Mouse (Mus musculus) hindbrain, embryonic 14.5 days (tissue): ENCODE data around the gene Rnf216. TPM values are rescaled to one million over a fixed set of nuclear protein-coding genes. Genes with fewer than 3 reads are reported as not detected.
A peak's percentile ranks its signal among the peaks of the same experiment; 100 is the strongest.

Experiments
- ATAC-seq: fragments of 200-750 bp; cut with Nextera tagmentation; 2 replicates; pipeline ENCODE4 v1.8.0; 2017; ENCODE audit warnings: moderate number of reproducible peaks, mild to moderate bottlenecking, moderate TSS enrichment, moderate library complexity; ENCODE audit not compliant: low FRiP score
- DNase-seq: peaks from one replicate; pipeline ENCODE4 v3.0.0-alpha.2; 2015; ENCODE audit warnings: low spot score
- H3K27ac ChIP-seq: fragments of 300-500 bp; sonication (generic); 2 replicates; pipeline ENCODE4 v1.5.1; 2014; ENCODE audit warnings: mild to moderate bottlenecking, moderate library complexity
- H3K27me3 ChIP-seq: fragments of 300-500 bp; sonication (generic); 2 replicates; pipeline ENCODE4 v1.6.1; 2014; ENCODE audit warnings: mild to moderate bottlenecking, low read length, mixed read lengths; ENCODE audit not compliant: control insufficient read depth, insufficient read depth
- H3K36me3 ChIP-seq: fragments of 300-500 bp; sonication (generic); replicated peaks from 2 replicates; pipeline ENCODE4 v1.6.1; 2014; ENCODE audit not compliant: control insufficient read depth, insufficient read depth
- H3K4me1 ChIP-seq: fragments of 300-500 bp; sonication (generic); replicated peaks from 2 replicates; pipeline ENCODE4 v1.6.1; 2014; ENCODE audit warnings: antibody characterized with exemption, low read length, mixed read lengths; ENCODE audit not compliant: control insufficient read depth, insufficient read depth
- H3K4me2 ChIP-seq: fragments of 300-500 bp; sonication (generic); replicated peaks from 2 replicates; pipeline ENCODE4 v1.6.1; 2014; ENCODE audit warnings: mild to moderate bottlenecking, moderate library complexity
- H3K4me3 ChIP-seq: fragments of 300-500 bp; sonication (generic); replicated peaks from 2 replicates; pipeline ENCODE4 v1.5.1; 2014; ENCODE audit warnings: mild to moderate bottlenecking, low read length
- H3K9ac ChIP-seq: fragments of 300-500 bp; sonication (generic); 2 replicates; pipeline ENCODE4 v1.6.1; 2014
- H3K9me3 ChIP-seq: fragments of 300-500 bp; sonication (generic); 2 replicates; pipeline ENCODE4 v1.6.1; 2016; ENCODE audit warnings: low read length; ENCODE audit not compliant: control insufficient read depth
- WGBS: fragments of 180-500 bp; shearing (Covaris S2); extraction: QIAGEN DNeasy Blood & Tissue Kit; methylation state at CpG from one replicate; pipeline ENCODE4 v1.1.7; 2014; 5-methylcytosine and 5-hydroxymethylcytosine counted together
- polyA plus RNA-seq: library from polyadenylated mRNA; unstranded; fragments of >200 nt; fragmentation: Nextera tagmentation; extraction: Ambion mirVana; gene quantifications from 2 replicates; pipeline ENCODE4 v1.2.1, GENCODE M21; 2014

Rnf216 gene
- polyA plus RNA-seq, 1 experiment from 2014 or later, result 29.8 TPM

DNA sequence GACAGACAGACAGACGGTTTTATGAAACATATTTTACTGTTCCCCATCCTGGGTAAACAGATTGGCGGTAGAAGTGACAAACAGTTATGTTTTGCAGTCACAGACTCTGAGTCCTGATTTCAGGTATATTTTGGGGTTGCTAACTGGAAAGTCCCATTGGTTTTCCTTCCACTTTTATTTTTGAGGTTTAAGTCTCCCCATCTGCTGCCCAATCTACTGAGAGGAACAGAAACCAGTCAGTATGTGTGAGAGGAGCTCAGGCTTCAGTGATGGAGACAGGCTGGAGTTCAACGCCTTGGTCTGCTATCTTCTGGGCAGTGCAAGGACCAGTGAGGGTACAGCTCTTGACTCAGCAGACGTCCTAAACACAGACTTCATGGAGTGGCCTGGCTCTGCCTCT is 74.0 kb downstream of the Rnf216 start:
- H3K4me1 ChIP-seq, result no peaks in the 10 kb centered on the region
- no peak overlapping the region for H3K4me2 ChIP-seq
- ATAC-seq (no peak), DNase-seq (no peak)
- WGBS, result 91% methylated on average over 4 of the region's 4 CpGs
- no peak overlapping the region for H3K27ac ChIP-seq
- H3K9me3 ChIP-seq, result no peaks in the 10 kb centered on the region
- no peak overlapping the region for H3K9ac ChIP-seq
- H3K27me3 ChIP-seq, result no peaks in the 10 kb centered on the region
- no peaks in the 10 kb centered on the region for H3K36me3 ChIP-seq
- H3K4me3 ChIP-seq, result no peak overlapping the region

GRCm38 (mm10) chr5:143037201-143037600 is 75.6 kb downstream of the Rnf216 start:
- Histone ChIP-seq H3K9me3 (no peaks in the 10 kb centered on the region), H3K27ac (no peak overlapping the region), H3K9ac (no peak overlapping the region), H3K4me2 (no peak overlapping the region), H3K27me3 (no peaks in the 10 kb centered on the region), H3K4me3 (no peak overlapping the region), H3K4me1 (no peaks in the 10 kb centered on the region), H3K36me3 (no peaks in the 10 kb centered on the region)
- WGBS, result 18% methylated on average over 1 of the region's 1 CpGs
- no peak for ATAC-seq
- DNase-seq, result peak; percentile 81

DNA sequence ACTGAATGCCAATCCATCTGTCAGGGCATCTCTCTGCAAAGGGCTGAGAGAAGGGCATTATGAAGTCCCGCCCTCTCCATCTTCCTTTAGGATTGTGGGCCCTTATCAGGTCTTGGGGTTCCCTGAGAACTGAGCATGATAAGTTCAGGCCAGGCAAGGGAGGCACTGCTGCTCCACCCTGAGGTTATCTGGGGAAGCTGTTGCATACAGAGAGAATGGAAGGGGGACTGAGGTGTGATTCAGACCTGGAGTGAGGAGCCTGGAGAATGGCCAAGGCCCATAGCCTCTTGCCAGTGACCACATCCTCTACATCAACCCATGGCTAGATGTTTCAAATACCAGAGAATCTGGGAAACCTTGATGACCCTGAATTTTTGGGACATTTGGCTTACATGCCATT is 76.7 kb downstream of the Rnf216 start:
- Histone ChIP-seq H3K4me1 (no peaks in the 10 kb centered on the region), H3K27ac (no peak overlapping the region), H3K9me3 (no peaks in the 10 kb centered on the region), H3K4me2 (no peak overlapping the region), H3K4me3 (no peak overlapping the region), H3K9ac (no peak overlapping the region), H3K27me3 (no peaks in the 10 kb centered on the region), H3K36me3 (no peaks in the 10 kb centered on the region)
- no peak for DNase-seq
- WGBS, result 95% methylated on average over 1 of the region's 1 CpGs
- ATAC-seq, result no peak

GRCm38 (mm10) chr5:143035271-143035670 is 77.5 kb downstream of the Rnf216 start:
- 89% methylated on average over 4 of the region's 4 CpGs for WGBS
- H3K36me3 ChIP-seq, result no peaks in the 10 kb centered on the region
- no peak overlapping the region for H3K4me2 ChIP-seq
- H3K4me1 ChIP-seq, result no peaks in the 10 kb centered on the region
- H3K27ac ChIP-seq, result no peak overlapping the region
- DNase-seq (no peak), ATAC-seq (no peak)
- H3K27me3 ChIP-seq, result no peaks in the 10 kb centered on the region
- H3K4me3 ChIP-seq, result no peak overlapping the region
- no peaks in the 10 kb centered on the region for H3K9me3 ChIP-seq
- H3K9ac ChIP-seq, result no peak overlapping the region

GRCm38 (mm10) chr5:143034108-143034507 is 78.7 kb downstream of the Rnf216 start:
- Histone ChIP-seq H3K4me3 (no peak overlapping the region), H3K27ac (no peak overlapping the region), H3K9ac (no peak overlapping the region), H3K4me1 (no peaks in the 10 kb centered on the region), H3K4me2 (no peak overlapping the region), H3K36me3 (no peaks in the 10 kb centered on the region), H3K27me3 (no peaks in the 10 kb centered on the region), H3K9me3 (no peaks in the 10 kb centered on the region)
- no peak for DNase-seq
- WGBS, result 72% methylated on average over 3 of the region's 3 CpGs
- no peak for ATAC-seq

- Histone ChIP-seq H3K4me2 (no peak overlapping the region), H3K9ac (no peak overlapping the region), H3K4me3 (no peak overlapping the region), H3K4me1 (no peaks in the 10 kb centered on the region), H3K27ac (no peak overlapping the region), H3K27me3 (no peaks in the 10 kb centered on the region), H3K9me3 (no peaks in the 10 kb centered on the region), H3K36me3 (no peaks in the 10 kb centered on the region)
- no peak for DNase-seq
- no peak for ATAC-seq
- WGBS, result 89% methylated on average over 3 of the region's 3 CpGs
These were observed 79.5 kb downstream of the Rnf216 start for GRCm38 (mm10) chr5:143033277-143033676.

DNA sequence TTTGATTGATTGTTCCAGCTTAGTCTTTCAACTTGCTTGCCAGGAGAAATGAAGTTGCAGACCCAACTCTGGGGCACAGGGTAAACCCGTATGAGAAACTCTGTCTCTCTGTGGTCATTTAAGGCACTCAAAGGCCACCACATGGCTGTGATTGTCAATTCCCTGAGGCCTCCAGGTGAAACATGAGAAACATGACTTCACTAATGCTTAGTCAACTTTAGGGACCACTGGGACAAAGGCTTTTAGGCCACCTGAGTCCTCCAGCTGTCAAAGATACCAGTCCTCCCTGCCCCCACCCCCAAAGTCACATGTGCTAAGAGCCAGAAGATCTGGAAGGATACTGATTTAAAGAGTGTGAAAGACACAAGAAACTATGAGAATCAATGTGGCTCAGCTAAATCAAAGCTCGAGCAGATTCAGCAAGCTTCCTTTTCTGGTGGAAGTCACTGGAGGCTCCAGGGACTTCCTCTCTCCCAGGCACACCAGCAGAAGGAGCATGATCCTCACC is 80.1 kb downstream of the Rnf216 start:
- Histone ChIP-seq H3K27ac (no peak overlapping the region), H3K4me2 (no peak overlapping the region), H3K36me3 (peaks cover 4% of the 10 kb centered on the region), H3K9ac (no peak overlapping the region), H3K27me3 (no peaks in the 10 kb centered on the region), H3K4me1 (no peaks in the 10 kb centered on the region), H3K9me3 (no peaks in the 10 kb centered on the region), H3K4me3 (no peak overlapping the region)
- DNase-seq (no peak), ATAC-seq (no peak)
- 51% methylated on average over 2 of the region's 2 CpGs for WGBS

DNA sequence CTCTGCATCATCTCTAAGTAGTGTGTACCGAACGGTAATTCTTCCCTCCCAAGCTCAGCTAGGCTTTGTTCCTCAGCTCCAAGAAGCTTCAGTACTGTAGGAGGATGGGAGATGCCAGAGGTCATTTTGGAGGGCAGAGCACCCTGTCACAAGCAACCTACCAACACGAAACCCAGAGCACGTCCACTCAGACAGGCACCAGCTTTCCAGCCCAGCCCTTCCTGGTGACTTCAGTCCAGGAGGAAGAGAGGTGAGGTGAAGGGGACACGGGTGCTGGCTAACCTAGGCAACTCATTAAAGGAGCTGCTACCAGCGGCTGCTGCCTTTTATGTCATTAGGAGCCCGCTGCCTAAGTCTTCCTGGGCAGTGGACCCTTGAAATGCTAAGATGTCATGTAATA is 81.1 kb downstream of the Rnf216 start:
- Histone ChIP-seq H3K27ac (peak overlapping the region; percentile 14; the same call in 1 of the 2 replicates), H3K4me3 (no peak overlapping the region), H3K4me2 (no peak overlapping the region), H3K27me3 (no peaks in the 10 kb centered on the region), H3K9ac (no peak overlapping the region), H3K36me3 (peaks cover 14% of the 10 kb centered on the region), H3K9me3 (no peaks in the 10 kb centered on the region), H3K4me1 (no peaks in the 10 kb centered on the region)
- no peak for DNase-seq
- WGBS, result 47% methylated on average over 7 of the region's 7 CpGs
- no peak for ATAC-seq

DNA sequence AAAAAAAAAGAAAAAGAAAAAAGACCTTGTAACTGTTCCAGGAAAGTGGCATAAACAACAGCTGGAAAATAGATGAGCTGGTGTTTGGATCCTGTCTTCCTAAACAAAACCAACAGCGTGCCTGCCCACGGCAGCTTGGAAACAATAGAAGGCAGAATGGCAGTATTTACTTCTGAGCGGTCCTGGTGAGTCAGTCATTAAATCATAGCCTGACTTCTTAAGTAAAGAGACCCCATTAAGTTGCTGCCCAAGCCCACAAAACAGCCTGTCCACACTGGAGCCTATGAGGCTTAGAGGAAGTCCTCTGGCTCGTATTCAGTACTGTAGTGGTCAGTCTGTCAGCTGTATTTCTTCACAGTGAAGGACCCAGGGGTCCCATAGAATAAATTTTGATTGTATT is 81.6 kb downstream of the Rnf216 start:
- no peaks in the 10 kb centered on the region for H3K4me1 ChIP-seq
- H3K36me3 ChIP-seq, result peaks cover 19% of the 10 kb centered on the region
- H3K9ac ChIP-seq, result no peak overlapping the region
- 24% methylated on average over 4 of the region's 4 CpGs for WGBS
- ATAC-seq (no peak), DNase-seq (no peak)
- no peak overlapping the region for H3K4me2 ChIP-seq
- H3K9me3 ChIP-seq, result no peaks in the 10 kb centered on the region
- no peaks in the 10 kb centered on the region for H3K27me3 ChIP-seq
- 0 out of 2 replicates have a peak overlapping the region, but pooled peaks have one; percentile 14 for H3K27ac ChIP-seq
- no peak overlapping the region for H3K4me3 ChIP-seq

- ATAC-seq, result no peak
- H3K27ac ChIP-seq, result no peak overlapping the region
- H3K36me3 ChIP-seq, result peaks cover 30% of the 10 kb centered on the region
- DNase-seq, result no peak
- no peaks in the 10 kb centered on the region for H3K4me1 ChIP-seq
- no peaks in the 10 kb centered on the region for H3K9me3 ChIP-seq
- no peak overlapping the region for H3K9ac ChIP-seq
- no peak overlapping the region for H3K4me2 ChIP-seq
- no peaks in the 10 kb centered on the region for H3K27me3 ChIP-seq
- H3K4me3 ChIP-seq, result no peak overlapping the region
- 90% methylated on average over 2 of the region's 2 CpGs for WGBS
These were observed 88.9 kb downstream of the Rnf216 start for GRCm38 (mm10) chr5:143023887-143024286.
